Mouse (Mus musculus): ENCODE results near the gene Pfn3. TPM values are rescaled to one million over a fixed set of nuclear protein-coding genes. Genes with fewer than 3 reads are reported as not detected.

Pfn3 gene
- total RNA-seq, 2 experiments from 2014 or later = not detected

- DNase-seq (ENCODE audit: low spot score in 2 of 2) = no peak
These were observed 17.1 kb upstream of the Pfn3 start for GRCm38 (mm10) chr13:55431889-55432685.

GRCm38 (mm10) chr13:55430566-55430965, 15.5 kb upstream of the Pfn3 start:
- DNase-seq (ENCODE audit: low spot score in 2 of 2) = no peak

- DNase-seq (ENCODE audit: low spot score in 2 of 2) = no peak
These were observed 14.3 kb upstream of the Pfn3 start for GRCm38 (mm10) chr13:55429226-55429888.

- no peak for DNase-seq (ENCODE audit: low spot score in 2 of 2)
These were observed 11.6 kb upstream of the Pfn3 start, which contains the start of gene F12 for GRCm38 (mm10) chr13:55426613-55427012. TSS of gene F12 (minus strand) at chr13:55426793.

- DNase-seq (ENCODE audit: low spot score in 2 of 2) = peak; percentile 68 to 69
These were observed 6.1 kb upstream of the Pfn3 start for GRCm38 (mm10) chr13:55420933-55421800.

GRCm38 (mm10) chr13:55420018-55420932, 5.2 kb upstream of the Pfn3 start:
- DNase-seq (ENCODE audit: low spot score in 2 of 2) = no peak

GRCm38 (mm10) chr13:55419142-55419541, 4.1 kb upstream of the Pfn3 start:
- no peak for DNase-seq (ENCODE audit: low spot score in 2 of 2)

GRCm38 (mm10) chr13:55418004-55418403, 3.0 kb upstream of the Pfn3 start:
- DNase-seq (ENCODE audit: low spot score in 2 of 2) = peak; percentile 87 to 96

- no peak for DNase-seq (ENCODE audit: low spot score in 2 of 2)
These were observed 1.7 kb downstream of the Pfn3 start for GRCm38 (mm10) chr13:55413333-55413732.

- DNase-seq (ENCODE audit: low spot score in 2 of 2) = no peak
These were observed 2.3 kb downstream of the Pfn3 start for GRCm38 (mm10) chr13:55412643-55413307.

GRCm38 (mm10) chr13:55411826-55412225, 3.2 kb downstream of the Pfn3 start:
- no peak for DNase-seq (ENCODE audit: low spot score in 2 of 2)

- no peak for DNase-seq (ENCODE audit: low spot score in 2 of 2)
These were observed 6.4 kb downstream of the Pfn3 start for GRCm38 (mm10) chr13:55408546-55409120.

GRCm38 (mm10) chr13:55407341-55407740, 7.7 kb downstream of the Pfn3 start:
- DNase-seq (ENCODE audit: low spot score in 2 of 2) = no peak

- DNase-seq (ENCODE audit: low spot score in 2 of 2) = no peak
These were observed 9.1 kb downstream of the Pfn3 start for GRCm38 (mm10) chr13:55405783-55406390.

- peak; percentile 83 to 85 for DNase-seq (ENCODE audit: low spot score in 2 of 2)
These were observed 9.9 kb downstream of the Pfn3 start for GRCm38 (mm10) chr13:55404853-55405782.

GRCm38 (mm10) chr13:55403935-55404852, 10.8 kb downstream of the Pfn3 start:
- DNase-seq (ENCODE audit: low spot score in 2 of 2) = peak; percentile 43 to 65

GRCm38 (mm10) chr13:55403266-55403665, 11.8 kb downstream of the Pfn3 start:
- DNase-seq (ENCODE audit: low spot score in 2 of 2) = no peak

Data from left cerebral cortex, adult 18-20 months (tissue).